ENCODE assay signal across 10 mouse cellular contexts in genomic region chr12:28829502-28829901, GRCm38 (mm10).
DNase-seq lines count a peak whose midpoint lies in the region; ATAC-seq and TF ChIP-seq lines count a peak whose summit lies in the region.
"Had no signal": no experiment of that assay in that cellular context is flagged by ENCODE, and none has a peak within 500 bp of the region (broad histone marks: within the 10 kb centered on the region; RNA-seq: fewer than 3 reads in every experiment).

No protein-coding gene starts in this region.

- H3K4me2 ChIP-seq in midbrain, embryonic 11.5 days: no peak overlapping the region
- no peak overlapping the region for H3K4me2 ChIP-seq in midbrain, embryonic 16.5 days (ENCODE audit: low read length)
- no peak overlapping the region for H3K4me2 ChIP-seq in liver, embryonic 14.5 days (ENCODE audit: low read depth)
- H3K4me2 ChIP-seq: limb, embryonic 15.5 days had no signal

- H3K27me3 ChIP-seq in midbrain, embryonic 11.5 days (ENCODE audit: control insufficient read depth, insufficient read depth, low read length): no peaks in the 10 kb centered on the region
- H3K27me3 ChIP-seq in midbrain, embryonic 16.5 days (ENCODE audit: control insufficient read depth, insufficient read depth, low read depth, low read length): no peaks in the 10 kb centered on the region
- H3K27me3 ChIP-seq in liver, embryonic 14.5 days (ENCODE audit: control insufficient read depth, insufficient read depth, low read length): no peaks in the 10 kb centered on the region
- H3K27me3 ChIP-seq in hindbrain, embryonic 10.5 days (ENCODE audit: insufficient read depth, poor library complexity, severe bottlenecking): no peaks in the 10 kb centered on the region
- H3K27me3 ChIP-seq: limb, embryonic 15.5 days had no signal

- no peak overlapping the region for H3K9ac ChIP-seq in midbrain, embryonic 11.5 days (ENCODE audit: low read length)
- H3K9ac ChIP-seq in midbrain, embryonic 16.5 days (ENCODE audit: low read depth, low read length): no peak overlapping the region
- no peak overlapping the region for H3K9ac ChIP-seq in liver, embryonic 14.5 days (replicated peaks)
- H3K9ac ChIP-seq: limb, embryonic 15.5 days had no signal

- H3K27ac ChIP-seq in midbrain, embryonic 11.5 days (ENCODE audit: low read depth, low read length): no peak overlapping the region
- H3K27ac ChIP-seq in midbrain, embryonic 16.5 days (ENCODE audit: low read length): no peak overlapping the region
- no peak overlapping the region for H3K27ac ChIP-seq in liver, embryonic 14.5 days
- H3K27ac ChIP-seq in hindbrain, embryonic 10.5 days: no peak overlapping the region
- H3K27ac ChIP-seq: limb, embryonic 15.5 days had no signal

- WGBS in midbrain, embryonic 11.5 days: 92% methylated on average over 3 of the region's 3 CpGs
- 95% methylated on average over 3 of the region's 3 CpGs for WGBS in midbrain, embryonic 16.5 days
- 49% methylated on average over 3 of the region's 3 CpGs for WGBS in liver, embryonic 14.5 days (ENCODE audit: insufficient replicate concordance)
- WGBS in hindbrain, embryonic 10.5 days: 87% methylated on average over 3 of the region's 3 CpGs

- TF ChIP-seq EP300 in liver, embryonic 14.5 days (IDR thresholded peaks at IDR 0.05; ENCODE audit: low read depth): no peak

- ATAC-seq in midbrain, embryonic 11.5 days (ENCODE audit: low FRiP score): no peak
- ATAC-seq in midbrain, embryonic 16.5 days: no peak
- peak; percentile 60; the same call in 1 of the 2 replicates for ATAC-seq in liver, embryonic 14.5 days (ENCODE audit: insufficient read depth)
- no peak for ATAC-seq in frontal cortex, adult (ENCODE audit: low TSS enrichment)

- TF ChIP-seq POLR2A in brain, embryonic 14.5 days (IDR thresholded peaks at IDR 0.05; ENCODE audit: borderline replicate concordance, extremely low read depth, insufficient read depth, insufficient read length, poor library complexity, severe bottlenecking): no peak

- no peak overlapping the region for H3K4me3 ChIP-seq in midbrain, embryonic 11.5 days (ENCODE audit: low read depth, low read length)
- no peak overlapping the region for H3K4me3 ChIP-seq in midbrain, embryonic 16.5 days (ENCODE audit: low read depth, low read length)
- no peak overlapping the region for H3K4me3 ChIP-seq in liver, embryonic 14.5 days (ENCODE audit: insufficient read depth in 1 of 2, low read depth in 2 of 2, low read length in 2 of 2)
- no peak overlapping the region for H3K4me3 ChIP-seq in hindbrain, embryonic 10.5 days
- H3K4me3 ChIP-seq: erythroblast, embryonic 14.5 days; limb, embryonic 15.5 days had no signal

- peak; percentile 81 for DNase-seq in midbrain, embryonic 11.5 days (ENCODE audit: low spot score, missing footprints)
- no peak for DNase-seq in brain, embryonic 14.5 days (ENCODE audit: low read depth)
- no peak for DNase-seq in liver, embryonic 14.5 days (ENCODE audit: low read depth in 3 of 3, low spot score in 3 of 3)
- peak; percentile 79 for DNase-seq in thymus, postnatal 4 days
- no peak for DNase-seq in hindbrain, embryonic 10.5 days (ENCODE audit: low spot score)
- DNase-seq: adrenal gland, adult 2 months had no signal

- H3K36me3 ChIP-seq in midbrain, embryonic 11.5 days (ENCODE audit: control insufficient read depth, insufficient read depth, low read length): no peaks in the 10 kb centered on the region
- H3K36me3 ChIP-seq in midbrain, embryonic 16.5 days (ENCODE audit: control insufficient read depth, insufficient read depth, low read length): no peaks in the 10 kb centered on the region
- no peaks in the 10 kb centered on the region for H3K36me3 ChIP-seq in liver, embryonic 14.5 days (replicated peaks; ENCODE audit: control insufficient read depth, insufficient read depth, low read depth)
- peaks cover 11% of the 10 kb centered on the region; the same call in 1 of the 2 replicates for H3K36me3 ChIP-seq in hindbrain, embryonic 10.5 days
- H3K36me3 ChIP-seq: limb, embryonic 15.5 days had no signal

- no peaks in the 10 kb centered on the region for H3K9me3 ChIP-seq in midbrain, embryonic 11.5 days (ENCODE audit: control insufficient read depth, low read length)
- no peaks in the 10 kb centered on the region for H3K9me3 ChIP-seq in midbrain, embryonic 16.5 days (replicated peaks; ENCODE audit: control insufficient read depth, low read length, poor library complexity, severe bottlenecking)
- no peaks in the 10 kb centered on the region for H3K9me3 ChIP-seq in liver, embryonic 14.5 days (ENCODE audit: control insufficient read depth, low read length)
- H3K9me3 ChIP-seq in hindbrain, embryonic 10.5 days: no peaks in the 10 kb centered on the region
- H3K9me3 ChIP-seq: limb, embryonic 15.5 days had no signal

- H3K4me1 ChIP-seq in midbrain, embryonic 11.5 days (ENCODE audit: control insufficient read depth, insufficient read depth, low read length): 0 out of 2 replicates have a peak, but pooled peaks cover 2% of the 10 kb centered on the region
- H3K4me1 ChIP-seq in midbrain, embryonic 16.5 days (ENCODE audit: control insufficient read depth, insufficient read depth, low read length): no peaks in the 10 kb centered on the region; the same call in none of the 2 replicates
- no peaks in the 10 kb centered on the region for H3K4me1 ChIP-seq in liver, embryonic 14.5 days (replicated peaks; ENCODE audit: control insufficient read depth in 2 of 2, insufficient read depth in 2 of 2, low read length in 1 of 2)
- peaks cover 9% of the 10 kb centered on the region; the same call in 1 of the 2 replicates for H3K4me1 ChIP-seq in hindbrain, embryonic 10.5 days (replicated peaks)
- H3K4me1 ChIP-seq: limb, embryonic 15.5 days had no signal

- peak; percentile 45; the same call in 1 of the 2 replicates for TF ChIP-seq CTCF in brain, embryonic 14.5 days (IDR thresholded peaks at IDR 0.05; ENCODE audit: borderline replicate concordance, extremely low read depth, insufficient read depth, insufficient read length)
- TF ChIP-seq CTCF in liver, embryonic 14.5 days (IDR thresholded peaks at IDR 0.05; ENCODE audit: low read depth): peak; percentile 83

Comparison
In these comparisons a context has a peak if more than half of its experiments do, and no peak if none do; other contexts are left out.
1. DNase-seq: peak in midbrain, embryonic 11.5 days (single experiment) and thymus, postnatal 4 days (single experiment); none in brain, embryonic 14.5 days (single experiment), liver, embryonic 14.5 days (0 of 3) and hindbrain, embryonic 10.5 days (single experiment).